Mouse (Mus musculus): ENCODE measurements at regions not wholly inside any gene's neighbourhood (a gene's known extent, or its start where the extent isn't known, plus 50 kb on each side); places are given as distances from the start of the nearest gene placed in this dataset.

DNA sequence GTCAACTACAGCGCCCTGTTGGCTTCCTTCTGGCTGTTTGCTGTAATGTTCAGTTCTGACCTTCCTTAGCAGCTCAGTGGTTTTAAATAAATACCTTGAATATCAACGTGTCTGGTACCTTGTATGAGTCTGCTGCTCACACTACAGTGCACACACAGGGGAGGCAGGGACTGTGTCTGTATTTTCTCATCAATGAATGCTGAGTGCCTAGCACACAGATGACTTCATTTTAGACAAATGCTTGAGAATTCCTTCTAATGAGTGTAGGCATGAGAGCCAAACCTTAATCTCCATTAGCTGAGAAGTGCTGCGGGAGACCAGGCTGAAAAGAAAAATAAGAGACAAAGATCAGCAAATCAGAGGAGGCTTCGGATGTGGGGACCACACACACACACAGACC is 162.0 kb upstream of the Hmga2 start:
- H3K9ac ChIP-seq, result no peak overlapping the region
- no peak overlapping the region for H3K4me2 ChIP-seq
- H3K4me3 ChIP-seq (replicated peaks), result no peak overlapping the region
- ATAC-seq (ENCODE audit: insufficient read depth, low FRiP score, low read depth), result no peak
- no peaks in the 10 kb centered on the region for H3K9me3 ChIP-seq
- H3K27ac ChIP-seq, result no peak overlapping the region
- 47% methylated on average over 4 of the region's 4 CpGs for WGBS
- H3K4me1 ChIP-seq, result 0 out of 2 replicates have a peak, but pooled peaks cover 6% of the 10 kb centered on the region
- H3K27me3 ChIP-seq (replicated peaks), result no peaks in the 10 kb centered on the region
- H3K36me3 ChIP-seq, result no peaks in the 10 kb centered on the region

DNA sequence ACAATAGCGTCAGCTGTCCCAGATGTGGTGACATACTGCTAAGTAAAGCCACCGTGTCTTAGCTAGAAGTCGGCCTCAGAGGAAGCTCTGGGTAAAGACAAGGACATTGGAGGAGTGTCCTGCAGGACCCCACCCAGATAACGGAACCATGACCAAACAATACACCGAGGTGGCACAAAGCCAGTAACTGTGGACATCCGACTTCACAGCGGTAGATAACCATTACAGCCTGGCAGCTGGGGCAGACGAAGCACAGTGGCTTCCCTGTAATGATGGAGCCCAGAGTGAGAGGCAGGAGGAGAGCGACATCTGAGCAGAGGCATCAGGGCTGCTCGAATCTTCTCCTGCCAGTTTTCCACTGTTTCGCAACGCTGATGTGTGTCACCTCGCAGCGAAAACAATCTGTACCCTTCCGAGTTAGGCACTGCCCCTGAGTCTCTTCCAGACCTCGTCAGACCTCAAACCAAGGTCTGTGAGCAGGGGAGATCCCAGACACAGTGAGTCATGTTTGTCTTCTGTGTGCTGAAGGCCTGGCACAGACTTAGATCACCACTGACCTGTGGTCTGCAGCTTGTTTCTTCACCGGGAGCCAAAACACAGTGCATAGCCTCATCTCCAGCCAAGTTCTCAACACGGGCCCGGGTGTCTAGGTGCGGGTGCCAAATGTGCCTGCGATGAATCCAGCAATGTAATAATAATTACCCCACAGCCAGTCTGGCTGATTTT is 159.7 kb upstream of the Hmga2 start:
- Histone ChIP-seq H3K4me1 (0 out of 2 replicates have a peak, but pooled peaks cover 9% of the 10 kb centered on the region), H3K36me3 (no peaks in the 10 kb centered on the region), H3K27ac (no peak overlapping the region), H3K9me3 (no peaks in the 10 kb centered on the region), H3K4me3 (replicated peaks) (no peak overlapping the region), H3K9ac (no peak overlapping the region), H3K4me2 (no peak overlapping the region), H3K27me3 (replicated peaks) (no peaks in the 10 kb centered on the region)
- ATAC-seq (ENCODE audit: insufficient read depth, low FRiP score, low read depth), result 0 out of 2 replicates have a peak, but pooled peaks have one; percentile 51
- 58% methylated on average over 21 of the region's 21 CpGs for WGBS

DNA sequence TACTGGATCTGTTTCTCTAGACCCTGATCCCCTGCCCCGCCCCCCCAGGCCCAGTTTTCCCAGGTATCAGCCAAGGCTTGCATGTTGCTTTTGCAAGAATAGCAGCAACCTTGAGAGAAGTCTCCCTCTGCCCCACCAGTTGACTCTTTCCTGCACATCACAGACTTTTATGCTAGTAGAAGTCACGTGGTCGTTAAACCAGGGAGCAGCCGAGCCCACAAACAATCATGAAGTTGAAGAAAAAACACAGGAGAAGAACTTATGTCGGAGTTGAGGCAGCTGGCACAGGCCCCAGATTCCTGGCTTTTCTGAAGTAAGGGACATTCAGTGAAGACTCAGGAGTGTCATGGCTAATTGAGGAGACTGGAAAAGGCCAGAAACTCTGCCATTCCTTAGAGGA is 158.9 kb upstream of the Hmga2 start:
- H3K9ac ChIP-seq, result no peak overlapping the region
- no peak overlapping the region for H3K4me3 ChIP-seq (replicated peaks)
- H3K36me3 ChIP-seq, result no peaks in the 10 kb centered on the region
- H3K27ac ChIP-seq, result no peak overlapping the region
- WGBS, result 57% methylated on average over 5 of the region's 5 CpGs
- H3K4me1 ChIP-seq, result 0 out of 2 replicates have a peak, but pooled peaks cover 4% of the 10 kb centered on the region
- no peak for ATAC-seq (ENCODE audit: insufficient read depth, low FRiP score, low read depth)
- no peaks in the 10 kb centered on the region for H3K9me3 ChIP-seq
- no peak overlapping the region for H3K4me2 ChIP-seq
- H3K27me3 ChIP-seq (replicated peaks), result no peaks in the 10 kb centered on the region

DNA sequence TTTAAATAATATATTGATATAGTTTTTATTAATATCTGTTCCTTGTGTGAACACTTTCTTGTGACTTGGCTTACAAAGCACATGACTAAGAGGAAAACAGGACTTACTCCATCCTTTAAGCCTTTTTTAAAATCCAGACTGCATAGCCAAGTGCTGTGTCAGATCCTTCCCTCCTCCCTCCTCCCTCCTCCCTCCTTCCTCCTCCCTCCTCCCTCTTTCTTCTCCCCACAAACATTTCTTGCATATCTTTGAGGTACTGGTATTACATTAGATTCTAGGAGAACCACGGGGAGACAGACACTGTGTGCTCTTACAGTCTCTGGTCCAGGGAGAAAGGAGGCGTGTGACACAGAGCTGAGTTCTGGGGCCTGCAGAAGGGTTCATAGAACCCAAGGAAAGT is 155.8 kb upstream of the Hmga2 start:
- no peak overlapping the region for H3K4me2 ChIP-seq
- no peaks in the 10 kb centered on the region for H3K27me3 ChIP-seq (replicated peaks)
- WGBS, result 42% methylated on average over 2 of the region's 2 CpGs
- no peak overlapping the region for H3K27ac ChIP-seq
- 0 out of 2 replicates have a peak, but pooled peaks cover 4% of the 10 kb centered on the region for H3K4me1 ChIP-seq
- H3K9me3 ChIP-seq, result no peaks in the 10 kb centered on the region
- H3K36me3 ChIP-seq, result no peaks in the 10 kb centered on the region
- no peak overlapping the region for H3K9ac ChIP-seq
- H3K4me3 ChIP-seq (replicated peaks), result no peak overlapping the region
- no peak for ATAC-seq (ENCODE audit: insufficient read depth, low FRiP score, low read depth)

DNA sequence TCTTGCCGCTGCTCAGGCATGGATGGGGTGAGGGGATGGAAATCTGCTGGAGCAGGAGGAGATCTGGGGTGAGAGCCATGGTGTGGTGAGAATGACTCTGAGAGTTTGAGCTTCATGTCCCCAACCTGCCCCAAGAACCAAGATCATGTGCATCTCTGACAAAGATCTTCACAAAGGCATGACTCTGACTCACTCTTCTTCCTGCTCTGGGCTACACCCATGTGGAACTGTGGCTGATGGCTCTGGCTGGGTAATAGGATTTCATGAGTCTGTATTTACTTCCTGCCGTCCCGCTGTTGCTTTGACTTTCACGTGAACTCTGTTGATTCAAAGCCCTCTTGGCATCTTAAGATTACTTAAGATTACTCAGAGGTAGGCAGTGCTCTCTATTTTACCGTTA is 151.8 kb upstream of the Hmga2 start:
- Histone ChIP-seq H3K4me3 (replicated peaks) (no peak overlapping the region), H3K4me2 (no peak overlapping the region), H3K4me1 (0 out of 2 replicates have a peak, but pooled peaks cover 2% of the 10 kb centered on the region), H3K27ac (no peak overlapping the region), H3K9me3 (no peaks in the 10 kb centered on the region), H3K27me3 (replicated peaks) (no peaks in the 10 kb centered on the region), H3K9ac (no peak overlapping the region), H3K36me3 (no peaks in the 10 kb centered on the region)
- WGBS, result 61% methylated on average over 5 of the region's 5 CpGs
- no peak for ATAC-seq (ENCODE audit: insufficient read depth, low FRiP score, low read depth)

DNA sequence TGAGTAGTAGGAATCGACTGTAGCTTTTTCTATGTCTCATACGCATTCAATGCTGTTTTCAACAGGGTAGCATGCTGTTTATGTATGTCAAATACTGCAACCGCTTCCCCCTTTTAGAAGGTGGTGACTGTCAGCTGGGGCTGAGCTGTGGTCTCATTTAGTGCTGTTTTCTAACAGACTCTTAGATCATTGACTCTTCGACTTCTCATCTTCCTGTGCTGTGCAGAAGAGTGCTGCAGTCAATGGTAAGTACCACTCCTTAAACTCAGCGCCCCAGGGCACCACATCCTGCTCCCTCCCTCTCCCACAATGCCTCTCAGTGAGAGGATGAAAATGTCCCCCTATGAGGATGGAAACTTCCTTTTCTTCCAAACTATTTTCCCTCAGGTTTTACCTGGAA is 149.2 kb upstream of the Hmga2 start:
- no peaks in the 10 kb centered on the region for H3K27me3 ChIP-seq (replicated peaks)
- H3K9ac ChIP-seq, result no peak overlapping the region
- no peaks in the 10 kb centered on the region for H3K36me3 ChIP-seq
- no peaks in the 10 kb centered on the region for H3K9me3 ChIP-seq
- no peak for ATAC-seq (ENCODE audit: insufficient read depth, low FRiP score, low read depth)
- no peaks in the 10 kb centered on the region for H3K4me1 ChIP-seq
- no peak overlapping the region for H3K4me2 ChIP-seq
- no peak overlapping the region for H3K27ac ChIP-seq
- WGBS, result 69% methylated on average over 5 of the region's 5 CpGs
- H3K4me3 ChIP-seq (replicated peaks), result no peak overlapping the region

DNA sequence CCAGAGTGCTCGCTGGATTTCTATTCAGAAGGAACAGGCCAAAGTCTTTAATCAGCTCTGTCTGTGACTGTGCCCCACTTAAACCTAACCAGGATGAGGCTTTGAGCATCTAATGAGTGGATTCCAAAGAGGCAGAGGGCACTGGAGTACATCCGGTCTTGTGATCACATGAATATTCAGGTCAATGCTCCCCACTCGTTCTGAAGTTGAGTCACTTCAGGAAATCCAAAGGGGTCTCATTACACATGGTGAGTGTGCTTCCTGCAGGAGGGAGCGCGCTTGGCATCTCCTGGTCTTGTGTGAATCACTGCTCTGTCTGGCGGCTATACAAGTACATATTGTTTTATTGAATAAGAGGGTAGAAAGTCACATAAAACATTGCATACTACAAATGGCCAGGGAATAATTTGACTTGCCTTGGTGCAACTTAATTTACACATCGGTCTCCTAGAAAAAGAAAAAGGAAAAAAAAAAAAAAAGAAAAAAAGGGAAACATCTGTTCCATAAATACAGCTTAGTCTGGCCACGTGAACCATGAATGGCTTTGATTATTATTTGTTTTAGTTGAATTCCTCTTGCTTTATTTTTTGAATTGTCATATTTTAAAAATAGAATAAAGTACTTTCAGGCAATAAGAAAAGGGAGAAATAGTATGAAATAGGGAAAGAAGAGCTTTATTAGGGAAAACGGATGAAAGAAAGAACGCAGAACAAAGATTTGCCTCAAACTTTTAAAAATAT is 148.1 kb upstream of the Hmga2 start:
- H3K36me3 ChIP-seq, result no peaks in the 10 kb centered on the region
- H3K27me3 ChIP-seq (replicated peaks), result no peaks in the 10 kb centered on the region
- H3K9me3 ChIP-seq, result no peaks in the 10 kb centered on the region
- H3K9ac ChIP-seq, result no peak overlapping the region
- no peak overlapping the region for H3K4me2 ChIP-seq
- WGBS, result 66% methylated on average over 10 of the region's 10 CpGs
- H3K27ac ChIP-seq, result no peak overlapping the region
- no peaks in the 10 kb centered on the region for H3K4me1 ChIP-seq
- no peak for ATAC-seq (ENCODE audit: insufficient read depth, low FRiP score, low read depth)
- H3K4me3 ChIP-seq (replicated peaks), result no peak overlapping the region

DNA sequence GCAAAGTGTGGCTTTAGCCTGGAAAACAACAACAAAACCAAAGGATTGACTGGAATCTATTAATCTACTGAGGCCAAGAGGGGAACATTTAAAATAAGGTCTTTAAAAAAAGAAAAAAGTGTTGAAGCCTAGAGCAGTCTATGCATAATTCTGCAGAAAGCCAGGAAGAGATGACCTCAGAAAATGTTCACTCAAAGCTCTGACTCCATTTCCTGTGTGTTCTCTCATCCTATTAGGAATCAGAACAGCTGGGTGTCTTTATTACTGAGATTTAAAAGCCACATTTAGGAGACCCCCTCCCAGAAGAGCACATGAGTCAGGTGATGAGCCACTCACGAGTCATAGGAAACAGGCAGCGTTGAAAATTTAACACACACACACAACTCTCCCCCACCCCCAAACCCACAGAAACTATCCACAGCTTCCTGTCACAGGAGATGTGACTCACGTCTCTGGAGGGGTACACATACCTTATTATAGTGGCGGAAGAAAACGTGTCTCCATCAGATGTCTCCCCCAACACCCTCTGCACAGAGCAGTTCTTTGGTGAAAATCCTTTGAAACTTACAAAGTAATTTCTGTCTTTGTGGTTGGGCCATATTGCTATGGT is 140.2 kb upstream of the Hmga2 start:
- no peaks in the 10 kb centered on the region for H3K36me3 ChIP-seq
- no peak overlapping the region for H3K9ac ChIP-seq
- no peaks in the 10 kb centered on the region for H3K27me3 ChIP-seq (replicated peaks)
- no peak overlapping the region for H3K4me2 ChIP-seq
- no peak overlapping the region for H3K27ac ChIP-seq
- no peak for ATAC-seq (ENCODE audit: insufficient read depth, low FRiP score, low read depth)
- no peaks in the 10 kb centered on the region for H3K9me3 ChIP-seq
- 62% methylated on average over 5 of the region's 5 CpGs for WGBS
- H3K4me3 ChIP-seq (replicated peaks), result no peak overlapping the region
- no peaks in the 10 kb centered on the region for H3K4me1 ChIP-seq

DNA sequence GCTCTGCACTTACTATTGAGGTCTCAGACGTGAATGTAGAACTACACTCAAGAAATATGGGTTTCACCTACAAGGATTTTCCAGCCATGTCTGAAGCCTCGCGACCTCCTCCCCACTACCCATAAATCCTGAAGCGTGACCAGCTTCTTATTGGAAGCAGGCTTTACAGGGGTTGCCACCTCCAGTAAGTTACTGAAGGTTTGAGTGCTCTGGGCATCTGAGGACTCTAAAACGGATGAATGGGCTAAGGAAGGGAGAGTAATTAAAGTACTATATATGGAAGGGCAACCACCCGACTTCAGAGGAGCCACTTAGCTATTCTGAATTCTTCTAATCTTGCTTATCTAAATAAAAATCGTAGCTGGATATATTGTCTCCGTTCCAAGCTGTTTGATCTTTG is 136.1 kb upstream of the Hmga2 start:
- H3K9me3 ChIP-seq, result no peaks in the 10 kb centered on the region
- H3K27ac ChIP-seq, result no peak overlapping the region
- no peak for ATAC-seq (ENCODE audit: insufficient read depth, low FRiP score, low read depth)
- WGBS, result 55% methylated on average over 8 of the region's 8 CpGs
- no peak overlapping the region for H3K4me3 ChIP-seq (replicated peaks)
- no peaks in the 10 kb centered on the region for H3K4me1 ChIP-seq
- H3K4me2 ChIP-seq, result no peak overlapping the region
- no peak overlapping the region for H3K9ac ChIP-seq
- no peaks in the 10 kb centered on the region for H3K36me3 ChIP-seq
- H3K27me3 ChIP-seq (replicated peaks), result no peaks in the 10 kb centered on the region

DNA sequence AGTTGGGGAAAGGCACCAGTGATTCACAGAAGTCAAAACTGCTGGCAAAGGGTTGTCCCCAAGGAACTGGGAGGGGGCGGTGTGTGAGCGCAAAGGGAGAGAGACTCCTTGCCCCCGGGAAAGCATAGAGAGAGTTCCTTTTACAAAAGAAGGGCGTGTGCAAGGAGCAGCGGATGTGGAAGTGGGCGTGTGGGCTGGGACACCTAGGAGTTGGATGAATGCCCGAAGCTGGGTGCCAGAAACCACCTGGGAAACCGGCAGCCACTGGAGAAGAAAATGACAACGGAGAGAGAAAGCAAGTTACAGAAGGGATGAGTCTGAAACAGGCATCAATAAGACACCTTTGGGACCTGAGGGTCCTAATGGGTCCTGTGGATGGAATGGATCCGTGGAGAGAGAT is 133.8 kb upstream of the Hmga2 start:
- no peak overlapping the region for H3K27ac ChIP-seq
- 80% methylated on average over 10 of the region's 10 CpGs for WGBS
- no peak overlapping the region for H3K4me3 ChIP-seq (replicated peaks)
- H3K4me1 ChIP-seq, result no peaks in the 10 kb centered on the region
- H3K27me3 ChIP-seq (replicated peaks), result no peaks in the 10 kb centered on the region
- H3K9ac ChIP-seq, result no peak overlapping the region
- no peaks in the 10 kb centered on the region for H3K9me3 ChIP-seq
- no peaks in the 10 kb centered on the region for H3K36me3 ChIP-seq
- no peak overlapping the region for H3K4me2 ChIP-seq
- no peak for ATAC-seq (ENCODE audit: insufficient read depth, low FRiP score, low read depth)

DNA sequence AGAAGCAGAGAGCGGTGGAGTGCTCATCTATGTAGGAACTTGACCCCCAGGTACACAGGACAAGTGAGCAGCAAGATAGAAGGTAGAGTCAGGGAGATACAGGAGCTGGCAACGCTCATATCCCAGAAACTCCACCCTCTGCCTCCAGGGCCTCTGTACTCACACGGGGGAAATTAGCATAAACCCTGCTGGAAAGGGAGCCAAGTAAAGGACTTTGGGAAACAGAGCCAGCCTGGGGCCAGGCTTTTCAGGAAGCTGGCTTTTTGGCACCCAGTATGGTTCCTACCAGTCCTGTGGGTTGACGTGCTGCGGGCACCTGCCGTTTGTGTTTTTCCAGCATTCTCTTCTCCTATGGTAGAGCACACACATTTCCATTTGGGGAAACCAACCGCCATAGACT is 128.2 kb upstream of the Hmga2 start:
- Histone ChIP-seq H3K27me3 (replicated peaks) (no peaks in the 10 kb centered on the region), H3K4me1 (no peaks in the 10 kb centered on the region), H3K9me3 (no peaks in the 10 kb centered on the region), H3K36me3 (no peaks in the 10 kb centered on the region), H3K4me3 (replicated peaks) (no peak overlapping the region), H3K27ac (no peak overlapping the region), H3K9ac (no peak overlapping the region), H3K4me2 (no peak overlapping the region)
- 68% methylated on average over 7 of the region's 7 CpGs for WGBS
- ATAC-seq (ENCODE audit: insufficient read depth, low FRiP score, low read depth), result no peak

DNA sequence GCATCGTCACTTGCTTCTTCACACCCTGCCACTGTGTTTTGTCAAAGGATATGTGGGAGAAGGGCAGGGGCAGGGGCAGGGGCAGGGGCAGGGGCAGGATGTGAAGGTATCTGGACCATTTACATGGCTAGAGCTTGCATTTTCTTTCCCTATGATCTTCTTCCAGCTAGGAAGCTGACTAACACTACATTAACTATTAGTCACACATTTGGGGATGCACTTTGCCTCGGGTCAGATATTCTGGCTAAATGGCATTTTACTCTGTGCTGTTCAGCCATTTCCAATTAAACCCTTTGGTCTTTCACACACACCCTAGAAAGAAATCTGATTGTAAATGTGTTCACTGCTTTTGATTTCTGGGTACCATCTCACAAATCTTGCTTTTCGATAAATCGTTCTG is 126.9 kb upstream of the Hmga2 start:
- Histone ChIP-seq H3K27me3 (replicated peaks) (no peaks in the 10 kb centered on the region), H3K27ac (no peak overlapping the region), H3K9ac (no peak overlapping the region), H3K36me3 (no peaks in the 10 kb centered on the region), H3K9me3 (no peaks in the 10 kb centered on the region), H3K4me3 (replicated peaks) (no peak overlapping the region), H3K4me2 (no peak overlapping the region), H3K4me1 (no peaks in the 10 kb centered on the region)
- WGBS, result 91% methylated on average over 4 of the region's 4 CpGs
- no peak for ATAC-seq (ENCODE audit: insufficient read depth, low FRiP score, low read depth)
